Mouse (Mus musculus) olfactory bulb, adult 2 months (tissue): ENCODE data around the gene Frk.

Experiments
- CTCF ChIP-seq: fragments of 200-500 bp; IDR thresholded peaks from 2 replicates; pipeline ENCODE4 v1.5.1; 2012; ENCODE audit warnings: low read depth, mild to moderate bottlenecking, low read length, moderate library complexity; ENCODE audit not compliant: insufficient read depth
- POLR2A ChIP-seq: fragments of 200-500 bp; IDR thresholded peaks from 2 replicates; pipeline ENCODE4 v1.6.1; 2012; ENCODE audit warnings: mild to moderate bottlenecking, low read depth, low read length, moderate library complexity; ENCODE audit not compliant: insufficient read depth

DNA sequence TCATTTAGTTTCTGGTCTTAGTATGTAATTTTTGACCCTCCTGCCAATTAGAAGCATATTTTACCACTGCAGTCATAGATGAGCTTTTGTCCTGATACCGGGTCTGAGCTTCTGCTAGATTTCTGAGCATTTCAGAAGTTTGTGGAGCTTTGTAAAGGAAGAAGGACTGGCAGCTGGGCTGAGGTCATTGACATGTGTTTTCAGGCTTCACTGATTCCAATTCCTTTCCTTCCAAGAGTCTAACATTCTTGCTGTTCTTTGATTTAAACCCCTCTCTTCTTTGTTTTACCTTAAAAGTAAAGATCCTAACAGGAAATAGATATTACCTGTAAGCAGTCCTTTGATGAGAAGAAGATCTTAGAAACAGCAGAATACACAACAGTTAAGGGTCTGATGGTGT is 48.6 kb downstream of the Frk start:
- TF ChIP-seq POLR2A, result no peak
- TF ChIP-seq CTCF, result no peak
